21 mouse cellular contexts compared by ENCODE assay signal in genomic region chr13:64226725-64227124, GRCm38 (mm10). TPM values are rescaled to one million over a fixed set of nuclear protein-coding genes. Genes with fewer than 3 reads are reported as not detected.
DNase-seq lines count a peak whose midpoint lies in the region; ATAC-seq and TF ChIP-seq lines count a peak whose summit lies in the region.
"Had no signal": no experiment of that assay in that cellular context is flagged by ENCODE, and none has a peak within 500 bp of the region (broad histone marks: within the 10 kb centered on the region; RNA-seq: fewer than 3 reads in every experiment).

No protein-coding gene starts in this region.

- H3K27ac ChIP-seq in liver, adult 2 months (replicated peaks; ENCODE audit: insufficient read depth, low read depth, low read length): no peak overlapping the region
- no peak overlapping the region for H3K27ac ChIP-seq in liver, embryonic 11.5 days (ENCODE audit: low read depth, low read length)
- no peak overlapping the region for H3K27ac ChIP-seq in liver, postnatal 0 days (ENCODE audit: low read depth)
- no peak overlapping the region for H3K27ac ChIP-seq in liver, embryonic 12.5 days

- no peak for TF ChIP-seq EP300 in liver, postnatal 0 days (IDR thresholded peaks at IDR 0.05; ENCODE audit: low read depth)

- DNase-seq in heart, adult 11 months: peak; percentile 55
- no peak for DNase-seq in heart, postnatal 36 days
- DNase-seq in liver, adult 2 months (ENCODE audit: extremely low read depth, low read depth, low spot score): peak; percentile 51
- no peak for DNase-seq in liver, embryonic 11.5 days (ENCODE audit: low spot score)
- no peak for DNase-seq in liver, postnatal 0 days
- DNase-seq: adrenal gland, adult 2 months; adrenal gland, adult 8-10 months; adrenal gland, postnatal 10 days; adrenal gland, postnatal 14 days; adrenal gland, postnatal 25 days; adrenal gland, postnatal 36 days; B cell, adult 2 months; cerebellum, adult 11 months; cerebellum, adult 11-12 months; cerebellum, adult 18-20 months had no signal

- H3K4me3 ChIP-seq in liver, adult 2 months (ENCODE audit: insufficient read depth, low read depth, low read length): no peak overlapping the region
- H3K4me3 ChIP-seq in liver, embryonic 11.5 days (ENCODE audit: low read depth, low read length): no peak overlapping the region
- no peak overlapping the region for H3K4me3 ChIP-seq in liver, postnatal 0 days (ENCODE audit: low read depth, low read length)
- H3K4me3 ChIP-seq in liver, embryonic 12.5 days: no peak overlapping the region

- no peaks in the 10 kb centered on the region for H3K9me3 ChIP-seq in liver, embryonic 11.5 days (ENCODE audit: control insufficient read depth, low read length)
- H3K9me3 ChIP-seq in liver, postnatal 0 days (ENCODE audit: low read length): no peaks in the 10 kb centered on the region
- H3K9me3 ChIP-seq in liver, embryonic 12.5 days (replicated peaks): no peaks in the 10 kb centered on the region
- H3K9me3 ChIP-seq: G1E had no signal

- TF ChIP-seq CTCF in liver, adult 2 months (IDR thresholded peaks at IDR 0.05; ENCODE audit: low read depth, low read length): no peak
- no peak for TF ChIP-seq CTCF in liver, postnatal 0 days (IDR thresholded peaks at IDR 0.05; ENCODE audit: low read depth)

- WGBS in liver, adult 2 months: 66% methylated on average over 4 of the region's 4 CpGs
- 80% methylated on average over 4 of the region's 4 CpGs for WGBS in liver, embryonic 11.5 days
- WGBS in liver, postnatal 0 days (ENCODE audit: insufficient replicate concordance): 76% methylated on average over 4 of the region's 4 CpGs
- 79% methylated on average over 4 of the region's 4 CpGs for WGBS in liver, embryonic 12.5 days (ENCODE audit: insufficient replicate concordance)

- no peak for ATAC-seq in liver, embryonic 11.5 days (replicated peaks; ENCODE audit: low FRiP score)
- peak; percentile 76 for ATAC-seq in liver, postnatal 0 days
- ATAC-seq in liver, embryonic 12.5 days: no peak
- ATAC-seq: activated CD4-positive, CD25-positive, alpha-beta regulatory T cell, adult 4 months; CD4-positive, CD25-positive, alpha-beta regulatory T cell, adult 4 months; Patski had no signal

- TF ChIP-seq POLR2A in liver, adult 2 months (IDR thresholded peaks at IDR 0.05; ENCODE audit: extremely low read depth, insufficient read depth, low read length): no peak

- peaks cover 17% of the 10 kb centered on the region for H3K36me3 ChIP-seq in liver, adult 2 months (ENCODE audit: control insufficient read depth, insufficient read depth, low read length)
- no peaks in the 10 kb centered on the region for H3K36me3 ChIP-seq in liver, embryonic 11.5 days (ENCODE audit: control insufficient read depth, insufficient read depth, low read length)
- no peaks in the 10 kb centered on the region for H3K36me3 ChIP-seq in liver, postnatal 0 days (replicated peaks; ENCODE audit: insufficient read depth, low read length)
- no peaks in the 10 kb centered on the region for H3K36me3 ChIP-seq in liver, embryonic 12.5 days
- H3K36me3 ChIP-seq: G1E had no signal

- intact Hi-C loops in heart, postnatal 36 days (cut with DNase I): no loop called here

- peaks cover 4% of the 10 kb centered on the region; the same call in 1 of the 2 replicates for H3K79me2 ChIP-seq in liver, adult 2 months (ENCODE audit: control insufficient read depth, insufficient read depth, low read length)

- no peaks in the 10 kb centered on the region for H3K27me3 ChIP-seq in liver, adult 2 months (ENCODE audit: control insufficient read depth, insufficient read depth, low read length)
- no peaks in the 10 kb centered on the region for H3K27me3 ChIP-seq in liver, embryonic 11.5 days (replicated peaks; ENCODE audit: control insufficient read depth, insufficient read depth, low read length)
- H3K27me3 ChIP-seq in liver, postnatal 0 days (ENCODE audit: insufficient read depth, low read length): no peaks in the 10 kb centered on the region
- H3K27me3 ChIP-seq in liver, embryonic 12.5 days (replicated peaks): no peaks in the 10 kb centered on the region
- H3K27me3 ChIP-seq: CH12.LX, Patski had no signal

- H3K9ac ChIP-seq in liver, adult 2 months (ENCODE audit: low read depth, low read length): no peak overlapping the region
- H3K9ac ChIP-seq in liver, embryonic 11.5 days (ENCODE audit: low read depth, low read length): no peak overlapping the region
- no peak overlapping the region for H3K9ac ChIP-seq in liver, postnatal 0 days (replicated peaks)
- no peak overlapping the region for H3K9ac ChIP-seq in liver, embryonic 12.5 days

- H3K4me1 ChIP-seq in liver, adult 2 months (ENCODE audit: control insufficient read depth, insufficient read depth, low read length): no peaks in the 10 kb centered on the region; the same call in none of the 2 replicates
- no peaks in the 10 kb centered on the region for H3K4me1 ChIP-seq in liver, embryonic 11.5 days (replicated peaks; ENCODE audit: control insufficient read depth, insufficient read depth, low read length)
- H3K4me1 ChIP-seq in liver, postnatal 0 days (ENCODE audit: insufficient read depth): no peaks in the 10 kb centered on the region
- no peaks in the 10 kb centered on the region for H3K4me1 ChIP-seq in liver, embryonic 12.5 days

- no peak overlapping the region for H3K4me2 ChIP-seq in liver, embryonic 11.5 days
- H3K4me2 ChIP-seq in liver, postnatal 0 days (ENCODE audit: low read depth, low read length): no peak overlapping the region
- H3K4me2 ChIP-seq in liver, embryonic 12.5 days: no peak overlapping the region

RNA-seq across cellular contexts. Expression of gene Cdc14b, which starts 48.4 kb away (rescaled TPM):
- total RNA-seq in heart, postnatal 36 days (2021): 1 to 10 TPM; 8.2 to 9.0 TPM
- 31.7 and 35.8 TPM in 2 replicates for total RNA-seq in liver, adult 2 months (2014; rRNA removed)
- 6.7 and 7.6 TPM in 2 replicates for polyA plus RNA-seq in liver, adult 2 months (2012; rRNA removed)
- 16.6 and 17.5 TPM in 2 replicates for polyA plus RNA-seq in liver, embryonic 11.5 days (2014; fragmentation: Nextera tagmentation; extraction: Ambion mirVana)
- polyA plus RNA-seq in liver, postnatal 0 days (2015; fragmentation: Nextera tagmentation; extraction: Ambion mirVana): 4.5 and 5.3 TPM in 2 replicates
- polyA plus RNA-seq in liver, embryonic 12.5 days (2016; fragmentation: Nextera tagmentation; extraction: Ambion mirVana): 9.5 and 10.7 TPM in 2 replicates

Comparison
In these comparisons a context has a peak if more than half of its experiments do, and no peak if none do; other contexts are left out.
1. DNase-seq: peak in heart, adult 11 months (single experiment) and liver, adult 2 months (single experiment); none in heart, postnatal 36 days (0 of 2), liver, embryonic 11.5 days (single experiment) and liver, postnatal 0 days (single experiment).